8 mouse cellular contexts compared by ENCODE assay signal in genomic region chr17:46283140-46283539, GRCm38 (mm10). TPM values are rescaled to one million over a fixed set of nuclear protein-coding genes. Genes with fewer than 3 reads are reported as not detected.
DNase-seq lines count a peak whose midpoint lies in the region; ATAC-seq and TF ChIP-seq lines count a peak whose summit lies in the region.

No protein-coding gene starts in this region.

- peak overlapping the region; percentile 98 for H3K4me2 ChIP-seq in heart, embryonic 11.5 days
- peak overlapping the region; percentile 96 for H3K4me2 ChIP-seq in forebrain, embryonic 16.5 days (ENCODE audit: low read length)
- peak overlapping the region; percentile 90 for H3K4me2 ChIP-seq in liver, embryonic 12.5 days

- no peak for DNase-seq in heart, postnatal 14 days
- no peak for DNase-seq in cerebellum, adult 11-12 months
- DNase-seq in cerebellum, postnatal 36 days, result no peak
- no peak for DNase-seq in spleen, postnatal 36 days (ENCODE audit: low spot score in 2 of 2)

- intact Hi-C loops in heart, postnatal 14 days (cut with DNase I), result no loop called here

- H3K4me3 ChIP-seq in heart, embryonic 11.5 days (ENCODE audit: low read depth, low read length), result peak overlapping the region; percentile 76
- peak overlapping the region; percentile 87 for H3K4me3 ChIP-seq in E14TG2a.4 (replicated peaks; ENCODE audit: low read length)
- peak overlapping the region; percentile 56 for H3K4me3 ChIP-seq in forebrain, embryonic 16.5 days (replicated peaks; ENCODE audit: low read length)
- peak overlapping the region; percentile 80 for H3K4me3 ChIP-seq in liver, embryonic 12.5 days

- TF ChIP-seq CTCF in E14TG2a.4 (conservative IDR thresholded peaks at IDR 0.05; ENCODE audit: low read length), result no peak

- ATAC-seq in heart, embryonic 11.5 days (replicated peaks; ENCODE audit: insufficient number of reproducible peaks, low FRiP score, low TSS enrichment), result 0 out of 2 replicates have a peak, but pooled peaks have one; percentile 16
- peak; percentile 52; the same call in 1 of the 2 replicates for ATAC-seq in forebrain, embryonic 16.5 days
- ATAC-seq in liver, embryonic 12.5 days, result peak; percentile 24

- 17% methylated on average over 9 of the region's 9 CpGs for WGBS in heart, embryonic 11.5 days (ENCODE audit: insufficient replicate concordance)
- WGBS in forebrain, embryonic 16.5 days, result 21% methylated on average over 9 of the region's 9 CpGs
- 20% methylated on average over 9 of the region's 9 CpGs for WGBS in liver, embryonic 12.5 days (ENCODE audit: insufficient replicate concordance)

- peaks cover 12% of the 10 kb centered on the region; the same call in 1 of the 2 replicates for H3K36me3 ChIP-seq in heart, embryonic 11.5 days (ENCODE audit: control insufficient read depth, insufficient read depth, low read length)
- peaks cover 36% of the 10 kb centered on the region for H3K36me3 ChIP-seq in E14TG2a.4 (ENCODE audit: insufficient read depth, low read length)
- H3K36me3 ChIP-seq in forebrain, embryonic 16.5 days (ENCODE audit: control insufficient read depth, insufficient read depth), result no peaks in the 10 kb centered on the region; the same call in 1 of the 2 replicates
- peaks cover 31% of the 10 kb centered on the region for H3K36me3 ChIP-seq in liver, embryonic 12.5 days

- H3K27ac ChIP-seq in heart, embryonic 11.5 days (ENCODE audit: low read depth, low read length), result peak overlapping the region; percentile 94; the same call in 1 of the 2 replicates
- no peak overlapping the region; the same call in none of the 2 replicates for H3K27ac ChIP-seq in forebrain, embryonic 16.5 days (ENCODE audit: low read length)
- no peak overlapping the region for H3K27ac ChIP-seq in liver, embryonic 12.5 days

- no peaks in the 10 kb centered on the region for H3K27me3 ChIP-seq in heart, embryonic 11.5 days (ENCODE audit: control insufficient read depth, insufficient read depth, low read length)
- no peaks in the 10 kb centered on the region for H3K27me3 ChIP-seq in E14TG2a.4 (ENCODE audit: insufficient read depth, low read length)
- H3K27me3 ChIP-seq in forebrain, embryonic 16.5 days (replicated peaks; ENCODE audit: control insufficient read depth, insufficient read depth, low read length), result no peaks in the 10 kb centered on the region
- peaks cover 13% of the 10 kb centered on the region; the same call in 1 of the 2 replicates for H3K27me3 ChIP-seq in liver, embryonic 12.5 days (replicated peaks)

- H3K4me1 ChIP-seq in heart, embryonic 11.5 days (ENCODE audit: control insufficient read depth, insufficient read depth, low read length), result peaks cover 13% of the 10 kb centered on the region
- peaks cover 78% of the 10 kb centered on the region for H3K4me1 ChIP-seq in E14TG2a.4 (replicated peaks; ENCODE audit: low read depth, low read length)
- H3K4me1 ChIP-seq in forebrain, embryonic 16.5 days (replicated peaks; ENCODE audit: control insufficient read depth, insufficient read depth, low read length), result peaks cover 18% of the 10 kb centered on the region
- peaks cover 32% of the 10 kb centered on the region for H3K4me1 ChIP-seq in liver, embryonic 12.5 days

- H3K9me3 ChIP-seq in heart, embryonic 11.5 days (replicated peaks; ENCODE audit: control insufficient read depth, low read length), result no peaks in the 10 kb centered on the region
- no peaks in the 10 kb centered on the region for H3K9me3 ChIP-seq in E14TG2a.4 (ENCODE audit: low read length)
- H3K9me3 ChIP-seq in forebrain, embryonic 16.5 days (ENCODE audit: control insufficient read depth, low read length), result no peaks in the 10 kb centered on the region
- H3K9me3 ChIP-seq in liver, embryonic 12.5 days (replicated peaks), result no peaks in the 10 kb centered on the region

- H3K9ac ChIP-seq in heart, embryonic 11.5 days (ENCODE audit: low read depth, low read length), result peak overlapping the region; percentile 85
- peak overlapping the region; percentile 9; the same call in 1 of the 2 replicates for H3K9ac ChIP-seq in forebrain, embryonic 16.5 days (replicated peaks; ENCODE audit: low read depth, low read length)
- peak overlapping the region; percentile 86 for H3K9ac ChIP-seq in liver, embryonic 12.5 days

RNA-seq across cellular contexts. Expression of gene Tjap1, which starts 0.3 kb away (rescaled TPM):
- 36.8 and 37.0 TPM in 2 replicates for polyA plus RNA-seq in heart, embryonic 11.5 days (2014; fragmentation: Nextera tagmentation; extraction: Ambion mirVana)
- total RNA-seq in heart, postnatal 14 days (2021), result 10 to 100 TPM; 40.6 to 42.9 TPM
- 31.4 and 35.5 TPM in 2 replicates for polyA plus RNA-seq in forebrain, embryonic 16.5 days (2015; fragmentation: Nextera tagmentation; extraction: Ambion mirVana)
- 17.4 and 18.9 TPM in 2 replicates for polyA plus RNA-seq in liver, embryonic 12.5 days (2016; fragmentation: Nextera tagmentation; extraction: Ambion mirVana)

RNA-seq across cellular contexts. Expression of gene Dlk2, which starts 14.1 kb away (rescaled TPM):
- 0.27 TPM in 1 of 2 replicates, not detected in the other for polyA plus RNA-seq in heart, embryonic 11.5 days (2014; fragmentation: Nextera tagmentation; extraction: Ambion mirVana)
- total RNA-seq in heart, postnatal 14 days (2021), result under 1 TPM; 0.68 to 0.84 TPM
- 8.6 and 13.0 TPM in 2 replicates for polyA plus RNA-seq in forebrain, embryonic 16.5 days (2015; fragmentation: Nextera tagmentation; extraction: Ambion mirVana)
- polyA plus RNA-seq in liver, embryonic 12.5 days (2016; fragmentation: Nextera tagmentation; extraction: Ambion mirVana), result not detected in 2 replicates

RNA-seq across cellular contexts. Expression of gene Lrrc73, which starts 29.8 kb away (rescaled TPM):
- 0.70 and 0.79 TPM in 2 replicates for polyA plus RNA-seq in heart, embryonic 11.5 days (2014; fragmentation: Nextera tagmentation; extraction: Ambion mirVana)
- under 1 TPM; 0.50 to 0.85 TPM for total RNA-seq in heart, postnatal 14 days (2021)
- polyA plus RNA-seq in forebrain, embryonic 16.5 days (2015; fragmentation: Nextera tagmentation; extraction: Ambion mirVana), result 9.6 and 12.6 TPM in 2 replicates
- 0.12 and 0.14 TPM in 2 replicates for polyA plus RNA-seq in liver, embryonic 12.5 days (2016; fragmentation: Nextera tagmentation; extraction: Ambion mirVana)

RNA-seq across cellular contexts. Expression of gene Yipf3, which starts 35.3 kb away (rescaled TPM):
- polyA plus RNA-seq in heart, embryonic 11.5 days (2014; fragmentation: Nextera tagmentation; extraction: Ambion mirVana), result 77.8 and 83.0 TPM in 2 replicates
- total RNA-seq in heart, postnatal 14 days (2021), result 10 to 100 TPM; 72.4 to 77.7 TPM
- polyA plus RNA-seq in forebrain, embryonic 16.5 days (2015; fragmentation: Nextera tagmentation; extraction: Ambion mirVana), result 88.5 and 91.6 TPM in 2 replicates
- polyA plus RNA-seq in liver, embryonic 12.5 days (2016; fragmentation: Nextera tagmentation; extraction: Ambion mirVana), result 43.4 and 45.8 TPM in 2 replicates

RNA-seq across cellular contexts. Expression of gene Polr1c, which starts 35.3 kb away (rescaled TPM):
- polyA plus RNA-seq in heart, embryonic 11.5 days (2014; fragmentation: Nextera tagmentation; extraction: Ambion mirVana), result 56.0 and 56.1 TPM in 2 replicates
- total RNA-seq in heart, postnatal 14 days (2021), result 10 to 100 TPM; 19.1 to 27.3 TPM
- polyA plus RNA-seq in forebrain, embryonic 16.5 days (2015; fragmentation: Nextera tagmentation; extraction: Ambion mirVana), result 87.7 and 88.1 TPM in 2 replicates
- polyA plus RNA-seq in liver, embryonic 12.5 days (2016; fragmentation: Nextera tagmentation; extraction: Ambion mirVana), result 53.9 and 56.3 TPM in 2 replicates

Comparison
In these comparisons a context has a peak if more than half of its experiments do, and no peak if none do; other contexts are left out.
1. H3K9ac ChIP-seq: peak in every context shown above with its lines; median percentile 86 in liver, embryonic 12.5 days; 85 in heart, embryonic 11.5 days; 9 in forebrain, embryonic 16.5 days.